Mouse (Mus musculus): ENCODE measurements at regions not wholly inside any gene's neighbourhood (a gene's known extent, or its start where the extent isn't known, plus 50 kb on each side); places are given as distances from the start of the nearest gene placed in this dataset.

GRCm38 (mm10) chr15:68341056-68341455, 1840.3 kb upstream of the Lrrc6 start:
- peaks cover 6% of the 10 kb centered on the region; the same call in 1 of the 2 replicates for H3K36me3 ChIP-seq (ENCODE audit: control insufficient read depth, insufficient read depth, low read length)
- H3K27ac ChIP-seq (ENCODE audit: low read length) = no peak overlapping the region
- no peaks in the 10 kb centered on the region for H3K27me3 ChIP-seq (ENCODE audit: control insufficient read depth, insufficient read depth, low read length)
- H3K9me3 ChIP-seq (ENCODE audit: control insufficient read depth, low read depth, low read length) = no peaks in the 10 kb centered on the region
- H3K4me2 ChIP-seq (replicated peaks; ENCODE audit: low read depth, low read length) = no peak overlapping the region
- WGBS = 50% methylated on average over 5 of the region's 5 CpGs
- H3K4me3 ChIP-seq (ENCODE audit: low read depth, low read length) = no peak overlapping the region
- 0 out of 2 replicates have a peak, but pooled peaks cover 3% of the 10 kb centered on the region for H3K4me1 ChIP-seq (ENCODE audit: control insufficient read depth, insufficient read depth, low read length)
- no peak overlapping the region for H3K9ac ChIP-seq (replicated peaks; ENCODE audit: low read depth, low read length)
- no peak for ATAC-seq (ENCODE audit: insufficient number of reproducible peaks, insufficient read depth, low FRiP score, low read depth)

- Histone ChIP-seq H3K4me2 (replicated peaks; ENCODE audit: low read depth, low read length) (no peak overlapping the region), H3K4me1 (ENCODE audit: control insufficient read depth, insufficient read depth, low read length) (0 out of 2 replicates have a peak, but pooled peaks cover under 1% of the 10 kb centered on the region), H3K27me3 (ENCODE audit: control insufficient read depth, insufficient read depth, low read length) (no peaks in the 10 kb centered on the region), H3K9ac (replicated peaks; ENCODE audit: low read depth, low read length) (no peak overlapping the region), H3K4me3 (ENCODE audit: low read depth, low read length) (no peak overlapping the region), H3K36me3 (ENCODE audit: control insufficient read depth, insufficient read depth, low read length) (peaks cover 6% of the 10 kb centered on the region; the same call in 1 of the 2 replicates), H3K9me3 (ENCODE audit: control insufficient read depth, low read depth, low read length) (no peaks in the 10 kb centered on the region), H3K27ac (ENCODE audit: low read length) (peak overlapping the region; percentile 15; the same call in 1 of the 2 replicates)
- WGBS = 24% methylated on average over 2 of the region's 2 CpGs
- no peak for ATAC-seq (ENCODE audit: insufficient number of reproducible peaks, insufficient read depth, low FRiP score, low read depth)
Observed at GRCm38 (mm10) chr15:68337264-68337663, 1836.6 kb upstream of the Lrrc6 start.

- H3K36me3 ChIP-seq (ENCODE audit: control insufficient read depth, insufficient read depth, low read length) = peaks cover 4% of the 10 kb centered on the region; the same call in 1 of the 2 replicates
- no peaks in the 10 kb centered on the region for H3K4me1 ChIP-seq (ENCODE audit: control insufficient read depth, insufficient read depth, low read length)
- no peak for ATAC-seq (ENCODE audit: insufficient number of reproducible peaks, insufficient read depth, low FRiP score, low read depth)
- H3K27me3 ChIP-seq (ENCODE audit: control insufficient read depth, insufficient read depth, low read length) = no peaks in the 10 kb centered on the region
- H3K27ac ChIP-seq (ENCODE audit: low read length) = no peak overlapping the region
- no peak overlapping the region for H3K9ac ChIP-seq (replicated peaks; ENCODE audit: low read depth, low read length)
- no peaks in the 10 kb centered on the region for H3K9me3 ChIP-seq (ENCODE audit: control insufficient read depth, low read depth, low read length)
- H3K4me3 ChIP-seq (ENCODE audit: low read depth, low read length) = no peak overlapping the region
- H3K4me2 ChIP-seq (replicated peaks; ENCODE audit: low read depth, low read length) = no peak overlapping the region
Observed at GRCm38 (mm10) chr15:68335837-68336236, 1835.1 kb upstream of the Lrrc6 start.

- no peak overlapping the region for H3K9ac ChIP-seq (replicated peaks; ENCODE audit: low read depth, low read length)
- H3K4me1 ChIP-seq (ENCODE audit: control insufficient read depth, insufficient read depth, low read length) = no peaks in the 10 kb centered on the region
- H3K4me2 ChIP-seq (replicated peaks; ENCODE audit: low read depth, low read length) = no peak overlapping the region
- H3K4me3 ChIP-seq (ENCODE audit: low read depth, low read length) = no peak overlapping the region
- H3K27me3 ChIP-seq (ENCODE audit: control insufficient read depth, insufficient read depth, low read length) = no peaks in the 10 kb centered on the region
- no peak overlapping the region for H3K27ac ChIP-seq (ENCODE audit: low read length)
- 89% methylated on average over 1 of the region's 1 CpGs for WGBS
- H3K9me3 ChIP-seq (ENCODE audit: control insufficient read depth, low read depth, low read length) = no peaks in the 10 kb centered on the region
- H3K36me3 ChIP-seq (ENCODE audit: control insufficient read depth, insufficient read depth, low read length) = no peaks in the 10 kb centered on the region
- no peak for ATAC-seq (ENCODE audit: insufficient number of reproducible peaks, insufficient read depth, low FRiP score, low read depth)
Observed at GRCm38 (mm10) chr15:68316116-68316515, 1815.4 kb upstream of the Lrrc6 start.

MicroRNAs in the stretch of these regions (microRNA counts, 519-probe panel; counts per million panel counts)
- 4,075 counts per million, percentile 80 among the panel's probes with 10 or more counts for microRNA mmu-miR-30b
- microRNA mmu-miR-30d = 3,472 counts per million, percentile 68 among the panel's probes with 10 or more counts

Small RNA genes in the stretch of these regions (microRNA-seq; reads per million reads assigned to microRNA genes)
- 156 reads per million, percentile 53 among the genes with 10 or more reads in this experiment for gene Mir30b
- gene Mir30d = 5,233 reads per million, percentile 88 among the genes with 10 or more reads in this experiment

All from stomach, embryonic 14.5 days (tissue).